Mouse (Mus musculus): ENCODE measurements around the gene Fam241a.

DNA sequence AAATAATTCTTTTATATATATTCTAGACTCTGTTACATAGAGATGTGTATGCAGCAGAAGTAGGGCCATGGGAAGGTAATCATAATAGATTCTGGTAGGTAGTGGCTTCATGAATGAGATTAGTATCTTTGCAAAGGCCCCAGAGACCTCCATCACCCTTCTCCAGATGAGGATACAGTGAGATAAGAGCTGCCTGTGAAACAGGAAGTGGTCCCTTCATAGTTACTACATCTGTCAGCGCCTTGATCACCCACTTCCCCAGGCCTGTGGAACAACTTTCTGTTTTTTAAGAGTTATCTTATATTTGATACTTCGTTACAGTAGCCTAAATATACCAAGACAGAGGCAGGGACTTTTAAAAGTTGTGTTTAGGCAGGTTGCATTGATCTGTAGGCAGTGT is 28.3 kb upstream of the Fam241a start:
- TF ChIP-seq GATA1 (IDR thresholded peaks at IDR 0.05; ENCODE audit: borderline replicate concordance, low read length), result no peak
- TF ChIP-seq FLI1 (IDR thresholded peaks at IDR 0.05; ENCODE audit: low read length), result no peak
